In the genomic region with DNA sequence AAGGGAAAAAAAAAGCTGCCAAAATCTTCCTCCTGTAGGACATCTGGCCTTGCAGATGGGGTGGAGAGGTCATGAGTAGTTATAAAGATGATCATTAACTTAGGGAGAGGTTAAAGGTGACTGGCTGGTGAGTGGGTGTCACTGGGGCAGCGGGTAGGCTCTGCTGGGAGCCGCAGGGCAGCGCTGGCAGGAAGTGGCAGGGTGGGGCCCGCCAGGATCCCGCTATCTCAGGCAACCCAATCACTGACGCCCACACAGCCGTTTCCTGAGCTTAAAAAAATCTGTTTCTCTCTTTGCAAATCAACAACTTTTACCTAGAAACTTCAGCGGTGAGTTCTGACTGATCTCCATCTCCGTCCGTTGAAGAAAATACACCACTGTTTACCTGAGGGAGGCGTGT, we compare ENCODE assay signal across 8 mouse cellular contexts. TPM values are rescaled to one million over a fixed set of nuclear protein-coding genes. Genes with fewer than 3 reads are reported as not detected.
DNase-seq lines count a peak whose midpoint lies in the region; ATAC-seq and TF ChIP-seq lines count a peak whose summit lies in the region.

No protein-coding gene starts in this region.

- H3K4me3 ChIP-seq in lung, postnatal 0 days (ENCODE audit: low read depth, low read length): no peak overlapping the region
- H3K4me3 ChIP-seq in forebrain, embryonic 12.5 days (replicated peaks): no peak overlapping the region

- H3K4me1 ChIP-seq in lung, postnatal 0 days (ENCODE audit: insufficient read depth, low read depth, low read length): 0 out of 2 replicates have a peak, but pooled peaks cover 3% of the 10 kb centered on the region
- H3K4me1 ChIP-seq in forebrain, embryonic 12.5 days: no peaks in the 10 kb centered on the region; the same call in 1 of the 2 replicates

- 54% methylated on average over 11 of the region's 11 CpGs for WGBS in lung, postnatal 0 days
- WGBS in forebrain, embryonic 12.5 days: 78% methylated on average over 11 of the region's 11 CpGs

- no peaks in the 10 kb centered on the region for H3K27me3 ChIP-seq in lung, postnatal 0 days (replicated peaks; ENCODE audit: insufficient read depth, low read length)
- H3K27me3 ChIP-seq in forebrain, embryonic 12.5 days: no peaks in the 10 kb centered on the region

- no peaks in the 10 kb centered on the region for H3K9me3 ChIP-seq in lung, postnatal 0 days (ENCODE audit: low read length)
- no peaks in the 10 kb centered on the region for H3K9me3 ChIP-seq in forebrain, embryonic 12.5 days

- no peak overlapping the region for H3K9ac ChIP-seq in lung, postnatal 0 days (replicated peaks; ENCODE audit: low read depth)
- no peak overlapping the region for H3K9ac ChIP-seq in forebrain, embryonic 12.5 days

- DNase-seq in B cell, adult 2 months: peak; percentile 83 to 86
- DNase-seq in c-Kit-positive CD71-negative TER-119-negative erythroid progenitor cells, embryonic 14.5 days (ENCODE audit: low read depth): peak; percentile 34
- peak; percentile 66 for DNase-seq in kidney, adult 18-20 months
- peak; percentile 61 for DNase-seq in lung, postnatal 0 days (ENCODE audit: low spot score)
- DNase-seq in thymus, postnatal 10 days (ENCODE audit: low spot score in 2 of 2): peak; percentile 61 to 64
- DNase-seq in layer of hippocampus, postnatal 36 days: no peak

- TF ChIP-seq CTCF in lung, postnatal 0 days (IDR thresholded peaks at IDR 0.05): no peak

- H3K36me3 ChIP-seq in lung, postnatal 0 days (ENCODE audit: insufficient read depth, low read length): no peaks in the 10 kb centered on the region
- H3K36me3 ChIP-seq in forebrain, embryonic 12.5 days (replicated peaks): peaks cover 75% of the 10 kb centered on the region

- no peak overlapping the region; the same call in 1 of the 2 replicates for H3K4me2 ChIP-seq in lung, postnatal 0 days (replicated peaks; ENCODE audit: low read depth, low read length)
- H3K4me2 ChIP-seq in forebrain, embryonic 12.5 days: no peak overlapping the region

- peak overlapping the region; percentile 65 for H3K27ac ChIP-seq in lung, postnatal 0 days (ENCODE audit: low read length)
- H3K27ac ChIP-seq in forebrain, embryonic 12.5 days: no peak overlapping the region

- peak; percentile 80 for ATAC-seq in lung, postnatal 0 days
- ATAC-seq in erythroblast, adult 5-6 weeks (replicated peaks; ENCODE audit: low FRiP score, poor library complexity, severe bottlenecking): no peak; the same call in 1 of the 2 replicates
- ATAC-seq in forebrain, embryonic 12.5 days (ENCODE audit: low FRiP score): no peak

- TF ChIP-seq EP300 in lung, postnatal 0 days (IDR thresholded peaks at IDR 0.05): peak; percentile 74

RNA-seq across cellular contexts. Expression of gene Klf2, which starts 35.4 kb away (rescaled TPM):
- 65.3 and 74.1 TPM in 2 replicates for polyA plus RNA-seq in lung, postnatal 0 days (2015; fragmentation: Nextera tagmentation; extraction: Ambion mirVana)
- 8.1 and 11.7 TPM in 2 replicates for total RNA-seq in erythroblast, adult 5-6 weeks (2015; ENCODE audit: low replicate concordance)
- 3.4 and 4.6 TPM in 2 replicates for total RNA-seq in erythroblast, adult 5-6 weeks (2017; ENCODE audit: low replicate concordance)
- 4.6 and 5.0 TPM in 2 replicates for polyA plus RNA-seq in forebrain, embryonic 12.5 days (2016; fragmentation: Nextera tagmentation; extraction: Ambion mirVana)
- total RNA-seq in layer of hippocampus, postnatal 36 days (2021): 10 to 100 TPM; 16.4 to 18.5 TPM

RNA-seq across cellular contexts. Expression of gene Gm10282, which starts 49.2 kb away (rescaled TPM):
- polyA plus RNA-seq in lung, postnatal 0 days (2015; fragmentation: Nextera tagmentation; extraction: Ambion mirVana): 5.7 and 6.1 TPM in 2 replicates
- total RNA-seq in erythroblast, adult 5-6 weeks (2015; ENCODE audit: low replicate concordance): 22.9 and 31.8 TPM in 2 replicates
- 14.9 and 39.9 TPM in 2 replicates for total RNA-seq in erythroblast, adult 5-6 weeks (2017; ENCODE audit: low replicate concordance)
- 34.4 and 36.6 TPM in 2 replicates for polyA plus RNA-seq in forebrain, embryonic 12.5 days (2016; fragmentation: Nextera tagmentation; extraction: Ambion mirVana)
- total RNA-seq in layer of hippocampus, postnatal 36 days (2021): 1 to 10 TPM; 7.7 to 9.7 TPM

Comparison
In these comparisons a context has a peak if more than half of its experiments do, and no peak if none do; other contexts are left out.
1. DNase-seq: peak in B cell, adult 2 months (2 of 2), c-Kit-positive CD71-negative TER-119-negative erythroid progenitor cells, embryonic 14.5 days (single experiment), kidney, adult 18-20 months (single experiment), lung, postnatal 0 days (single experiment) and thymus, postnatal 10 days (2 of 2); none in layer of hippocampus, postnatal 36 days (0 of 2).